Mouse (Mus musculus) liver, adult 2 months (tissue): ENCODE measurements around the gene Cdkn1b.

ENCODE experiments used
- CTCF ChIP-seq: fragments of 200-500 bp; IDR thresholded peaks from 2 replicates; pipeline ENCODE4 v1.5.1; 2011; ENCODE audit warnings: low read depth, low read length, control low read depth
- POLR2A ChIP-seq: fragments of 200-500 bp; IDR thresholded peaks from 2 replicates; pipeline ENCODE4 v1.6.1; 2011; ENCODE audit warnings: low read length, control low read depth; ENCODE audit not compliant: insufficient read depth; ENCODE audit errors: extremely low read depth

- TF ChIP-seq CTCF (peak; percentile 7; the same call in 1 of the 2 replicates), POLR2A (no peak)
Observed at GRCm38 (mm10) chr6:134873018-134873417, 47.2 kb upstream of the Cdkn1b start.
